Mouse (Mus musculus): ENCODE data around the gene Chl1. TPM values are rescaled to one million over a fixed set of nuclear protein-coding genes. Genes with fewer than 3 reads are reported as not detected.

Chl1 gene
- polyA plus RNA-seq, 1 experiment from 2014 or later = 22.2 TPM

- Histone ChIP-seq H3K4me1 (peaks cover 15% of the 10 kb centered on the region), H3K4me3 (peak overlapping the region; percentile 14; the same call in 1 of the 2 replicates), H3K4me2 (replicated peaks) (peak overlapping the region; percentile 83), H3K9ac (replicated peaks) (no peak overlapping the region; the same call in 1 of the 2 replicates), H3K27me3 (peaks cover 33% of the 10 kb centered on the region), H3K9me3 (no peaks in the 10 kb centered on the region), H3K27ac (replicated peaks) (peak overlapping the region; percentile 56; the same call in 1 of the 2 replicates), H3K36me3 (no peaks in the 10 kb centered on the region)
- 65% methylated on average over 8 of the region's 8 CpGs for WGBS
- no peak for ATAC-seq (ENCODE audit: low FRiP score, low read depth)
These were observed 3.3 kb downstream of the Chl1 start for GRCm38 (mm10) chr6:103513621-103514241.

- Histone ChIP-seq H3K27ac (replicated peaks) (no peak overlapping the region), H3K4me1 (peaks cover 15% of the 10 kb centered on the region), H3K9ac (replicated peaks) (no peak overlapping the region), H3K9me3 (no peaks in the 10 kb centered on the region), H3K27me3 (peaks cover 33% of the 10 kb centered on the region), H3K4me3 (no peak overlapping the region), H3K36me3 (no peaks in the 10 kb centered on the region), H3K4me2 (replicated peaks) (peak overlapping the region; percentile 83; the same call in 1 of the 2 replicates)
- no peak for ATAC-seq (ENCODE audit: low FRiP score, low read depth)
- 29% methylated on average over 1 of the region's 1 CpGs for WGBS
These were observed 4.0 kb downstream of the Chl1 start for GRCm38 (mm10) chr6:103514346-103514745.

GRCm38 (mm10) chr6:103514756-103515155 lies 4.4 kb downstream of the Chl1 start:
- WGBS = 50% methylated on average over 1 of the region's 1 CpGs
- H3K36me3 ChIP-seq = no peaks in the 10 kb centered on the region
- ATAC-seq (ENCODE audit: low FRiP score, low read depth) = no peak
- H3K27ac ChIP-seq (replicated peaks) = no peak overlapping the region
- peaks cover 15% of the 10 kb centered on the region for H3K4me1 ChIP-seq
- no peak overlapping the region for H3K9ac ChIP-seq (replicated peaks)
- H3K9me3 ChIP-seq = no peaks in the 10 kb centered on the region
- no peak overlapping the region for H3K4me2 ChIP-seq (replicated peaks)
- peaks cover 31% of the 10 kb centered on the region for H3K27me3 ChIP-seq
- H3K4me3 ChIP-seq = no peak overlapping the region

DNA sequence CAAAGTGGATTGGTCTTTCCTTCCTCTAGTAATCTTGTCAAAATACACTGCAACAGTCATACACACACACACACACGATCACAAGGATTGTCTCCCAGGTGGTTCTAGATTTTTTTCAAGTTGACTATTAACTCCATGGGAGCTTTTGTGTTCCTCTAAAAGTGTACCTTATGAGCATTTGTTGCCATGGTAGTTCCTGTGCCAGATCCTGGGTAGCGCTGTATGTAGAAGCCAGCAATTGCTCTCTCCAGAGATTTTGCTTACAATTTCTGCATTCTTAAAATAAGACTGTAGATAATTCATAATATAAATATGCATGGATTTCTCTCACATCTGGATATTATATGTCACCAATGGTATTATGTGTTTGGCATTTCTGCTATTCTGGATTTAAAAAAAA lies 9.2 kb downstream of the Chl1 start:
- H3K4me1 ChIP-seq = no peaks in the 10 kb centered on the region
- no peak overlapping the region for H3K27ac ChIP-seq (replicated peaks)
- ATAC-seq (ENCODE audit: low FRiP score, low read depth) = no peak
- H3K9ac ChIP-seq (replicated peaks) = no peak overlapping the region
- H3K4me2 ChIP-seq (replicated peaks) = no peak overlapping the region
- no peaks in the 10 kb centered on the region for H3K27me3 ChIP-seq
- no peaks in the 10 kb centered on the region for H3K36me3 ChIP-seq
- WGBS = 87% methylated on average over 2 of the region's 2 CpGs
- H3K9me3 ChIP-seq = no peaks in the 10 kb centered on the region
- no peak overlapping the region for H3K4me3 ChIP-seq

- no peak for ATAC-seq (ENCODE audit: low FRiP score, low read depth)
- no peaks in the 10 kb centered on the region; the same call in 1 of the 2 replicates for H3K4me1 ChIP-seq
- no peak overlapping the region for H3K4me3 ChIP-seq
- no peaks in the 10 kb centered on the region for H3K36me3 ChIP-seq
- no peak overlapping the region for H3K27ac ChIP-seq (replicated peaks)
- no peaks in the 10 kb centered on the region for H3K9me3 ChIP-seq
- no peaks in the 10 kb centered on the region for H3K27me3 ChIP-seq
- no peak overlapping the region for H3K9ac ChIP-seq (replicated peaks)
- no peak overlapping the region for H3K4me2 ChIP-seq (replicated peaks)
- 87% methylated on average over 2 of the region's 2 CpGs for WGBS
These were observed 15.1 kb downstream of the Chl1 start for GRCm38 (mm10) chr6:103525326-103526024.

GRCm38 (mm10) chr6:103526945-103527777 lies 16.8 kb downstream of the Chl1 start:
- H3K27ac ChIP-seq (replicated peaks) = no peak overlapping the region
- no peaks in the 10 kb centered on the region for H3K9me3 ChIP-seq
- no peaks in the 10 kb centered on the region for H3K27me3 ChIP-seq
- H3K36me3 ChIP-seq = no peaks in the 10 kb centered on the region
- no peaks in the 10 kb centered on the region; the same call in 1 of the 2 replicates for H3K4me1 ChIP-seq
- 83% methylated on average over 8 of the region's 8 CpGs for WGBS
- no peak overlapping the region for H3K4me2 ChIP-seq (replicated peaks)
- H3K9ac ChIP-seq (replicated peaks) = no peak overlapping the region
- no peak for ATAC-seq (ENCODE audit: low FRiP score, low read depth)
- H3K4me3 ChIP-seq = no peak overlapping the region

GRCm38 (mm10) chr6:103533048-103533447 lies 22.7 kb downstream of the Chl1 start:
- H3K4me1 ChIP-seq = no peaks in the 10 kb centered on the region
- no peaks in the 10 kb centered on the region for H3K27me3 ChIP-seq
- no peak overlapping the region for H3K27ac ChIP-seq (replicated peaks)
- ATAC-seq (ENCODE audit: low FRiP score, low read depth) = no peak
- H3K36me3 ChIP-seq = no peaks in the 10 kb centered on the region
- H3K4me3 ChIP-seq = no peak overlapping the region
- no peak overlapping the region for H3K9ac ChIP-seq (replicated peaks)
- no peak overlapping the region for H3K4me2 ChIP-seq (replicated peaks)
- no peaks in the 10 kb centered on the region for H3K9me3 ChIP-seq

GRCm38 (mm10) chr6:103534027-103534426 lies 23.6 kb downstream of the Chl1 start:
- H3K27ac ChIP-seq (replicated peaks) = no peak overlapping the region
- no peak overlapping the region for H3K9ac ChIP-seq (replicated peaks)
- H3K9me3 ChIP-seq = no peaks in the 10 kb centered on the region
- ATAC-seq (ENCODE audit: low FRiP score, low read depth) = no peak
- H3K4me3 ChIP-seq = no peak overlapping the region
- no peaks in the 10 kb centered on the region for H3K4me1 ChIP-seq
- H3K27me3 ChIP-seq = no peaks in the 10 kb centered on the region
- 90% methylated on average over 2 of the region's 2 CpGs for WGBS
- H3K36me3 ChIP-seq = no peaks in the 10 kb centered on the region
- no peak overlapping the region for H3K4me2 ChIP-seq (replicated peaks)

- Histone ChIP-seq H3K9ac (replicated peaks) (no peak overlapping the region), H3K27me3 (no peaks in the 10 kb centered on the region), H3K4me3 (no peak overlapping the region), H3K27ac (replicated peaks) (no peak overlapping the region), H3K36me3 (no peaks in the 10 kb centered on the region), H3K4me1 (no peaks in the 10 kb centered on the region), H3K9me3 (no peaks in the 10 kb centered on the region), H3K4me2 (replicated peaks) (no peak overlapping the region)
- ATAC-seq (ENCODE audit: low FRiP score, low read depth) = peak; percentile 60; the same call in 1 of the 2 replicates
- WGBS = 60% methylated on average over 2 of the region's 2 CpGs
These were observed 32.2 kb downstream of the Chl1 start for GRCm38 (mm10) chr6:103542576-103542975.

DNA sequence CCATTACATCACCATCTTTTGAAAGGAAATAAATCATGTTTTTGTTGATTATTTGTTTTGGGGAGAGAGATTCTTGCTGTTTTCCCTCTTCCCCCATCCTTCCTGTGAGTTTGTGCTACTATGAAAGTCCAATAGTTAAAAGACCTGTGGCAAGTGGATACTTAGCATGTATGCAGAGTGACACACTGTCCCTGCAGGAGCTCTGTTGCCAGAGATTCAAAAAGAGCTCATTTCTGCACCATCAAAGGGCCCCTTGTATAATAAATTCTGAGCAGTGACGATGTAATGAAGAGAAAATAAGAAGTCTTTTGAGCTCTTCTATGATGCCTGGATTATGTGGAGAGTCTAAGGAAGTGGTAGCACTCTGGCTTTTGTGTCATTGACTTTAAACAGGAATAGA lies 33.4 kb downstream of the Chl1 start:
- 10% methylated on average over 1 of the region's 1 CpGs for WGBS
- ATAC-seq (ENCODE audit: low FRiP score, low read depth) = peak; percentile 61

GRCm38 (mm10) chr6:103546314-103546713 lies 35.9 kb downstream of the Chl1 start:
- H3K9ac ChIP-seq (replicated peaks) = no peak overlapping the region
- H3K27me3 ChIP-seq = no peaks in the 10 kb centered on the region
- no peak overlapping the region for H3K4me2 ChIP-seq (replicated peaks)
- WGBS = 77% methylated on average over 3 of the region's 3 CpGs
- ATAC-seq (ENCODE audit: low FRiP score, low read depth) = no peak
- no peaks in the 10 kb centered on the region for H3K4me1 ChIP-seq
- H3K27ac ChIP-seq (replicated peaks) = no peak overlapping the region
- no peaks in the 10 kb centered on the region for H3K9me3 ChIP-seq
- no peak overlapping the region for H3K4me3 ChIP-seq
- H3K36me3 ChIP-seq = no peaks in the 10 kb centered on the region

More for the DNA sequence above, 33.4 kb downstream of the Chl1 start:
- Histone ChIP-seq H3K4me2 (replicated peaks) (no peak overlapping the region), H3K36me3 (no peaks in the 10 kb centered on the region), H3K9ac (replicated peaks) (no peak overlapping the region), H3K27me3 (no peaks in the 10 kb centered on the region), H3K9me3 (no peaks in the 10 kb centered on the region), H3K27ac (replicated peaks) (no peak overlapping the region), H3K4me1 (no peaks in the 10 kb centered on the region), H3K4me3 (no peak overlapping the region)

DNA sequence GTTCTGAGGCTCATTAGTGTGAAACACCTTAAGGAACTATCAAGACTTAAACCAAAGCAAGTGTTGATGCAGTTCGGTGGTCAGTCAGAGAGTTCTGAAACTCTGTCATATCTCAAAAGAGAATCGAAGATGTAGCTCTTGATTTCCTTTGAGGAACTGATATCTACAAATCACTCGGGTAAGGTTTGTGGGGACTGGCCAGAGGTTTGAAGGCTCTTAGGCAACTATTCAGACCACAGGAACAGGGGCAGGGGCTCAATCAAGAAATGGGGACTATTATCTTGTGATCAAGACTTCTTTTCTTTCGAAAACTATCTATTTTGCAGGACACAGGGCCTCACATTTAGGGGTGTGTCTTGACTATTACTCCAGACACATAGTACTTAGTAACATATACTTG lies 39.5 kb downstream of the Chl1 start:
- no peak for ATAC-seq (ENCODE audit: low FRiP score, low read depth)
- Histone ChIP-seq H3K9ac (replicated peaks) (no peak overlapping the region), H3K9me3 (no peaks in the 10 kb centered on the region), H3K4me2 (replicated peaks) (no peak overlapping the region), H3K4me3 (no peak overlapping the region), H3K27me3 (no peaks in the 10 kb centered on the region), H3K4me1 (no peaks in the 10 kb centered on the region), H3K27ac (replicated peaks) (no peak overlapping the region), H3K36me3 (no peaks in the 10 kb centered on the region)
- 89% methylated on average over 4 of the region's 4 CpGs for WGBS
